Mouse (Mus musculus): ENCODE measurements around the gene Surf4.

Surf4 gene

DNA sequence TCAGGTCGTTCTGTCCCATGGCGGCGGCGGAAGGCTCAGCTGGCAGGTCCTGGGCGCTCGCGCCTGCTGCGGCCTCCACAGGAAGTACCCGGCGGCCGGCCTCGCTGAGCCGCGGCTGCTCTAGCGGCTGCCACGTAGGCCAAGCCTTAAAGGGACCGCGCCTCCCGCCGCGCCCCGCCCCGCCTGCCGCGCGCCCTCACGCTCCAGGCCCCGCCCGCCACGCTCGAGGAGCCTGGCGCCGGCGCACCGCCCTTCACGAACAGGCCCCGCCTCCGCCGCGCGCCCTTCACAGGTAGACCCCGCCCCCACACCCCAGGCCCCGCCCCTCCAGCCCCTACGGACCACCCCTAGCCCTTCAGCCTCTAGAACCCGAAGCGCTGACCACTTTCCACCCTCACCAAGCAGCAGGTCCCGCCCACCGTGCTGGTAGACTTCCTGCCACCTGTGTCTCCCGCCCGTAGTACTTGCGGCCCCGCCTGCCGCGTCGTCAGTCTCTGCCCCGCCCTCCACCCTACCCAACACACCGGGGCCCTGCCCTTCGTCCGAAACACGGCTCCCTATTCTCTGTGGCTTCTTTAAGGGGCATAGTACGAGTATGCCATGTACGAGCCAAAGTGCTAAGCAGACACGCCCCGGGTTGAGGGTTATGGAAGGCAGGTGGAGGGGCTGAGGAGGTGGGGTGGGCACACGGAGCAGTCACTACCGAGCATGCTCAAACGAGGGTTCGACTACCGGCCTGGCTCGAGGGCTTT, at the start of gene Surf4, which contains the start of gene Stkld1:
Gene Surf4 (minus strand): TSS at position 625 of the 752 bp plus-strand sequence.
Gene Stkld1 (plus strand): TSS at position 744 of the 752 bp plus-strand sequence.
- in situ Hi-C loops (cut with MseI, MboI), result no loop called here

DNA sequence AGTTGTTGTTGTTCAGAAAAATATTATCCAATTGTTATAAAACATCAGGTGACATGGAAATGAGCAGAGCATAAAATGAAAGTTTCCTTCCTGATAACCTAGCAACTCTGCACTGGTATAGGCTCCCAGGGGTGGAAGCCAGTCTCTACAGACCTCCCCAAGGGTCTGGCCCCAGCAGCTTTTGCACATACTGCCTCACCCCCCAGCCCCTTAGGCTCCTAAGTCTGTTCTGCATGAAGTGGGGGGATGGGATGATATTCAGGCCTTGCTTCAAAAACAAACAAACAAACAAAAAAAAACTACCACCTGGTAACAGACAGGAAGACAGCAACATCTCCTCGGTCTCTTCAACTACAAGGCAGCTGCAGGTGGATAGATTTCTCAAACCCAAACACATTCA, 46.6 kb upstream of the Surf4 start:
- in situ Hi-C loops (cut with MseI, MboI), result no loop called here

DNA sequence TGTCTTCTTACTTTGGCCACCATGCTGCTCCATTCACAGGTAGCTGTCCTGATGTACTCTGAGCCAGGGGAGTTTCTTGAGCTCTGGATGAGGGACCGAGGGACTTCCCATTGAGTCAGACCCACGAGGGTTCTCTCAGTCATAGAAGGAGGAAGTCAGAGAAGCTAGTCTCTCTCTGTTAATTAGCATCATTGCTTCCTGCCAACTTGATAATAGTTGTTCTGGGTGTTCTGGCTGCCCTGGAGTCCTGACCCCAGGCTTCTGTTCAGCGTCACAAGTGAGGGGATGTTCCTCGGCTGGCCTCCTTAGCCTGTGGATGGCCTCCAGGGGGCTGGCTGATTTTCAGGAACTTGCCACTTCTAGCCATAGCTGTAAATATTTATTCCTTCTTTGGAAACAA, 40.2 kb upstream of the Surf4 start:
- in situ Hi-C loops (cut with MseI, MboI), result no loop called here

DNA sequence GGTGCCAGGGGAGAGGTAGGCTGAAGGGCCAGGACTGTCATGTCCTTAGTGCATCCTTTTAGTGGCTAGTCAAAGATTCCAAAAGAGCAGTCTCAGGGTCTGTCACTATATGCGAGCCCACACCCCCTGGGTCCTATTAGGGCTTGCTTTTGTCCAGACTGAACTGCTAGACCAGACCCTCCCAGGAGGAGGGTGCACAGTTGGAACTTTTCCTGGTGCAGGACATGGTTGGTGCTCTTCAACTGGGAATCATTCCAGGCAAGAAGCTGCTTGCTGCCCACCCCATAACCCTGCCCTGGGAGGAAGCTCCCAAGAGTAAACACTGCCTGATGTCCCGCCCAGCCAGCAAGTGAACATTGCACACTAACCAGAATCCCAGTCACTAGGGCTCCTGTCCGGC, 39.4 kb upstream of the Surf4 start, which contains the start of gene Adamts13:
Gene Adamts13 (plus strand): TSS at position 301 of the 400 bp plus-strand sequence.
- in situ Hi-C loops (cut with MseI, MboI), result no loop called here

DNA sequence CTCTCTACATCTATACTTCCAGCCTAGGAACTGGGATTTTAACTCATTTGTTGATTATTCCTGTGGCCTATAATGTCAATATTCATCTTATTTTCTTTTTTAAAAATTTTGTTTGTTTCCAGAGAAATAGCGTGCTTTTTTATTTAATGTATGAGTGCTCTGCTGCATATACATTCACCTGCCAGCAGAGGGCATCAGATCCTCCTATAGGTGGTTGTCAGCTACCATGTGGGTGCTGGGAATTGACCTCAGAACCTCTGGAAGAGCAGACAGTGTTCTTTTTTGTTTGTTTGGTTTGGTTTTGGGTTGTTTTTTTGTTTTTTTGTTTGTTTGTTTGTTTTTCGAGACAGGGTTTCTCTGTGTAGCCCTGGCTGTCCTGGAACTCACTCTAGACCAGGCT, 33.5 kb upstream of the Surf4 start:
- in situ Hi-C loops (cut with MseI, MboI), result no loop called here

DNA sequence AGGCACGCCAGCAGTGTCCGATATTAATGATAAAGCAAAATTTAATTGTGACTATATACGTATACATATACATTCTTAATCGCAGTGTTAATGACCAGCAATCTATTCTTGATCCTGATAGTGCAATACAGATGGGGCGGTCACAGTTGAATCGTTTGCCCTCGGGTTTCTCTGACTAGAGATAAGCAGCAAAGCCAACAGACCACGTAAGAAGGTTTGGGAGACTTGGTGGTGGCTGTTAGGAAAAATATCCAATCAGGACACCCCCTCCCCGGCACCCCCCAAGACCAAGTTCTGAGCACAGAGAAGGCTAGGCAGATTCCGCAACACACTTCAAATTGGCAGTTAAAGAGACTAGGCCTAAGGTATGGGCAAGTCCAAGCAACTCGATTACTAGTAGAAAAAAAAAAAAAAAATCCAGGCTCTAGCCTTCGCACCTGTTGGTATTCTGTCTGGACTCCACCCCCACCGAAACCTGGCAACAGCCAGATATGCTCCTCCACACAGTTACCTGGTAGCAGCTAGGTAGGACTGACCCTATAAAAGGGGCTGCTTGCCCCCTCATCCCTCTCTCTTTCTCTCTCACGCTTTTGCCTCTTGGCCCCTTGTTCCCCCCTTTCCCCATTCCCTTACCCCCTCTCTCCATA, 31.1 kb upstream of the Surf4 start:
- in situ Hi-C loops (cut with MseI, MboI), result no loop called here

DNA sequence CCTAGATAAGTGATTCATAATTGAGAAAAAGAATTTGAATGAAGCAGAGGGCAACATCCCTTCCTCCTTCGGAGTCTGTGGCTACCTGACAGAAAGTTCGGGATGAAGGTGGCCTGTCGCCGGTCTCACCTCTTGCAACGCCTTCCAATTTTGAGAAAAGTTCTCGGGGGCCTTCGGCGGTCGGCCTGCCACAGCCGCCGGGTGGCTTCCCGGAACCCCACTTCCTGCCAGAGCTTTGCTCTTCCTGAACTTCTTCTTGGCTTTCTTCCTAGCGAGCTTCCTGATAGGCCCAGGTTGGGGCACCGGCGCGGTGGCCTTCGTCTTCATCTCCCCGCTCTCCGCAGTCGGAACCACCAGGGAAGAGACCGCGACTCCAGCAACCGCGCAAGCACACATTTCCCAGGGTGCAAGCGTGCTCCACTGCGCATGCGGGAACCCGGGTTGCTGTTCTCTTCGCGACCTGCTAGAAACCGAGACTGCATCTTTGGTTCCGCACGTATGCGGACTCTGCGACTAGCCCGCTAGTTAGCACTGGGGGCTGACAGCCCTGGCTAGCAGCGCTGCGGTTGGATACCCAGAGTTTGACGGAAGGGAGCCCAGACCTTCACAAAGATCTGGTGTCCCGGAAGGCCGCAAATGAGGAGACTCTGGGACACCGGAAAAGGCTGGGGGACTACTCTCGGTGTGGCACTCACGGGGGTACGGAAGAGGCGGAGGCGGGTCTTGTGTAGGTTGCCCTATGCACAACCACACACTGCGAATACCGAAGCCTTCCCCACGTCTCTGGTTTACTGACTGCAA, 30.4 kb upstream of the Surf4 start, which contains the start of gene Rexo4:
Gene Rexo4 (minus strand): TSS at position 464 of the 801 bp plus-strand sequence.
- in situ Hi-C loops (cut with MseI, MboI), result no loop called here

DNA sequence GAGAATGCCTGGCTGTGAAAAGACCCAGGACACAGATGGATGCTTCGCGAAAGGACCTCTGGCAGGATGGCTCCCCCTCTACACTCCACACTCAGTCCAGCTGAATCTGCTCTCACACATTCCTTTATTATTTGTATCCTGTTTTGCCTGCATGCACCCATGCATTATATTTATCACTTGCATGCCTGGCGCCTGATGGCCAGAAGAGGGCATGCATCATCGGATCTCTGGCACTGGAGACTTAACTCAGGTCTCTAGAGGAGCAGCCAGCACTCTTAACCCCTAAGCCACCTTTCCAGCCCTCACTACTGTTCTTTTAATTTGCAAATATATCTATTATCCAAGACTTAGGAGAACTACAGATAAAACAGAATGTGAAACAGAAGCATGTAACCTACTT, 27.0 kb upstream of the Surf4 start:
- in situ Hi-C loops (cut with MseI, MboI), result no loop called here

DNA sequence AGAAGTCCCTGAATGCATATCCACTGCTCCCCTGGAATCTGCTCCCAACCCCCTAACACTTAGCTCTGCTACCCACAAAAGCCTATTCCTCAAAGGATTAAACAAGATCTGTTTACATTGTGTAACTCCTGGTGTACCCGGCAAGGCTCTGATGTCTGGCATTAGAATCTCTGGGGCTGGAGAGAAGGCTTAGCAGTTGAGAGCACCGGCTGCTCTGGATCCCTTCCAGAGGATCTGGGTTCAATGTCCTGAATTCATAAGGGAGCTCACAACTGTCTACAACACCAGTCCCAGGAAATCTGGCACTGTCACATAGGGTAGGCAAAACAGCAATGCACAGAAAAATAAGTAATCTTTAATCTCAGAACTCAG, 23.7 kb upstream of the Surf4 start:
- in situ Hi-C loops (cut with MseI, MboI), result no loop called here

DNA sequence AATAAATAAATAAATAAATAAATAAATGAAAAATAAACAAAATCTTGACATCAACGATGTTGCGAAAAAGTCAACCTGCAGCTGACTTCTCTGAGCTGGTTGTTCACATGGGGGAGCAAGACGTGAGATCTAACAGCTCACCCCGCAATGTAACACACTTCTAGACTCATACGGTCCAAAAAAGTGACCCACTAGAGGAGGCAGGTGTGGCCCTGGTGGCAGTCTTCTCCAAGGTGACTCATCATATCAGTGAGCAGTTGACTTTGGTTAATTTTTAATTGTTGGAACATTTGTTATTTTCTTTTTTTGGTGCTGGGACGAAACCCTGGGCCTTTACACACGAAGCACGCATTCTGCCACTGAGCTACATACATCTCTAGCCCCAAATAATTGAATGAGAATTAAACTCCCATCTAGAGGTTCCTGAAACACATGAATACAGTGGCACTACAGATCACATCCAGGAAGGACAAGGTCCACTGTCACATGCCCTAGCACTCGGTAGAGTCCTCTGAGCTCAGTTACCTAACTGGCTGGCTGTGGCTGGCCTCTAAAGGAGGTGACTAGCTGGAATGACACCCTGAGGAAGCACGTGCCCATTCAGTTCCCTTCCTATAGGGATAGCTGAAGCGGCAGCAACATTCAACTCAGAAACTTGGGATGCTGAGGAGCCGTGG, 23.2 kb upstream of the Surf4 start:
- in situ Hi-C loops (cut with MseI, MboI), result no loop called here

DNA sequence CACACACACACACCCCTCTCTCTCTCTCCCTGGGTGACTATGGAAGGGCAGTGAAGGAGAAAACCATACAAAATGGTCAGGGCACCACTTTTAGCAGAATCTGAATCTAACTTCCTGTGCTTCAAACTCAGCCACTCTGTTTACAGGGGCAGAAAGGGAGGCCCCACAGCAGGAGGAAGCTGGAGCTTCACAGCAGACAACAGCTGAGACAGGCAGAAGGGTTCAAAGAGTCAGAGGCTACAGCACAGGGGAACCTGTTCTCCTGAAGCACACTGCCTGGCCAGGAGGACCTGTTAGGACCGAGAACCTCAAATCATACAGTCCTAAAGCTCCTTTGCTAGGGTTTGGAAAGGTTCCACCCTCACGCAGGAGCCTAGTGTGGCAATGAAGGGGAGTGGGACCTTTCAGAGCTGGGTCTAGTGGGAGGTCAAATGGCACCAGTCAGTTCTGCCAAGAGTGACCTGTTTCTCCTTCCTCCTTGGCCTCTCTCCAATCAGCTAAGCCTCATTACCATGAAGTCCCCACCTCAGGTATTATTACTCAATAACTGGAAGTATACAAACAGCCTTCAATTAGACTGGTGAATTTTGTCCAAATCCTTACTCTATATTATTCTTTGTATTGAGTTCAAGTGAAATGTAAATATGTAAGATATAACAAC, 21.1 kb upstream of the Surf4 start:
- in situ Hi-C loops (cut with MseI, MboI), result no loop called here

DNA sequence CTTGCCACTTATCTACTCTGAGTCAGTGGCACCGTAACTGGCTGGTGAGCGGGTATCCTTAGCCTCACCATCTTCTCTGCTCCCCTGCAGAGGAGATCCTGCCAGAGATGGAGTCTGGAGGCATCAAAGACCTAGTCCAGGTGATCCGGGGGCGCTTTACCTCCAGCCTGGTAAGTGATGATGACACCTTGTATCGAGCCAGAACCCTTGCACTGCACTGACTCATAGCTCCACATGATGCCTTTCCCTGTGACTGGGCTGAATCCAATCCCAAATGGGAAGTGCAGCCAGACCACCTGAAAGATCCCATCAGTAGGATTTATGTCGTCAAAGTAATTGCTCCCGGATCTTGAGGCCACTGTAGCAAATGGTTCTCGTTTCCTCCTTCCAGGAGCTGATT, 19.1 kb upstream of the Surf4 start:
- in situ Hi-C loops (cut with MseI, MboI), result no loop called here

DNA sequence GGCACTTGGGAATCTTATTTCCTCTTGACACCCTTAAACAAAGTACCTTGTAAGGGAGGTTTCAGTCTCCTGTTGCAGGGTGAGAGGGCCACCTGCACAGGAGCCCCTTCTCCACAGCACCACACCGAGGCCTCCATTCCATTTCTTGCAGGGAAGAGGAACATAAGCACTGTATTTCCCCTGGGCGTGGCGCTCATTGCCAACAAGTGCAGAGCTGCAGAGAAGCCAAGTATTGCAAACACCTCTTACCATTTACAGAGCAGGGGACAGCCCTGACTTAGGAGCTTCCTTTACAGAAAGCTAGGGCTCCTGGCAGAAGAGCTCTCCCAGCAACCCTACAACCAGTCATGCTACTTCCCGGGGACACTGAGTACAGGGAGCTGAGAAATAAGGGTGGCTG, 18.5 kb upstream of the Surf4 start:
- in situ Hi-C loops (cut with MseI, MboI), result no loop called here

DNA sequence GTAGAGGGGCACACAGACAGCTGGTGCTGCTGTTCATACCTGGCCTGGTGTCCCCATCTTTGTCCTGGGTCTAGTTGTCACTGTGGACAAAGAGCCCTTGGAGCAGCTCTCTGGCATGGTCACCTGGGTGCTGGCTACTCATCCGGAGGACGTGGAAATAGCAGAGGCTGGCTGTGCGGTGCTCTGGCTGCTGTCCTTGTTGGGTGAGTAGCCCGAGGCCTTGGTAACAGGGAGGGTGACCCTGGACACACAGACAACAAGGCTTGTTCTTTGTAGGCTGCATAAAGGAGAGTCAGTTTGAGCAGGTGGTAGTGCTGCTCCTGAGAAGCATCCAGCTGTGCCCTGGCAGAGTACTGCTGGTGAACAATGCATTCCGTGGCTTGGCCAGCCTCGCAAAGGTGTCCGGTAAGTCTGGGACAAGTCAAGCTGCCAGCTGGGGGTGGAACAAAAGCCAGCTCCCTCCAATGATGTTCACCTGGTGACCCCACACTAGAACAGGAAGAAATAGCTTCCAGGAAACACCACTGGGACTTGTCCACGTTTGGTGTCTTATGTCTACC, 17.7 kb upstream of the Surf4 start:
- in situ Hi-C loops (cut with MseI, MboI), result no loop called here

DNA sequence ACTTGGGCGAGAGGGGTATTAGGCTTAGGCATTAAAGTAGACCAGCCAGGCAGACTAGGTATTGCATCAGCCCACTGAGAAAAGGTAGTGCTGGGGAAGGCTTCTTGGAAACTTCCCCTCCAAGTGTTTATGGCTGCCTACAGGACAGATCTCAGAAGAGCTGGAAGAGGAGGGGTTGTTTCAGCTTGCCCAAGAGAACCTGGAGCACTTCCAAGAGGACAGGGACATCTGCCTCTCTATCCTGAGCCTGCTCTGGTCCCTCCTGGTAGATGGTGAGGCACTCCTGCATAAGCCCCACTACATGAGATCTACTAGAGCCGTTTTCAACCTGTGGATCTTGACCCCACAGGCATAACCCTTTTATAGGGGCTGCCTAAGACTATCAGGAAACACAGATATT, 16.7 kb upstream of the Surf4 start:
- in situ Hi-C loops (cut with MseI, MboI), result no loop called here

DNA sequence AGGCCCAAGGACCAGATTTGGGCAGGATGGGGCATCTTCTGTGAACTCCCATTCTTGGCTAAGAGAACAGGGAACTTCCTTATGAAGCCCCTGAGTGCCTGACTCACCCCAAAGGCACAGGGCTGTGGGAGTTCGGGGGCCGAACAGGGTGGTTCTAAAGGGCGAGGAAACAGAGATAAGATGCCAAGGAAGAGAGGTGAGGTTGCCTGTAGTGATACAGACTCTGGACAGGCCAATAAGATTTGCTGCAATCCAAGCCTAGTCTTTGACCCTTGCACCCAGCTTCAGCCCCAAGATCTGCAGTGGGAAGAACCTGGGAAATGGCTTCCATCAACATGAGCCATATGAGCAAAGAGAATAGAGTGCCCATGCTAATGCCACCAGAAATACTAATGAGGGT, 9.5 kb upstream of the Surf4 start:
- in situ Hi-C loops (cut with MseI, MboI), result no loop called here

DNA sequence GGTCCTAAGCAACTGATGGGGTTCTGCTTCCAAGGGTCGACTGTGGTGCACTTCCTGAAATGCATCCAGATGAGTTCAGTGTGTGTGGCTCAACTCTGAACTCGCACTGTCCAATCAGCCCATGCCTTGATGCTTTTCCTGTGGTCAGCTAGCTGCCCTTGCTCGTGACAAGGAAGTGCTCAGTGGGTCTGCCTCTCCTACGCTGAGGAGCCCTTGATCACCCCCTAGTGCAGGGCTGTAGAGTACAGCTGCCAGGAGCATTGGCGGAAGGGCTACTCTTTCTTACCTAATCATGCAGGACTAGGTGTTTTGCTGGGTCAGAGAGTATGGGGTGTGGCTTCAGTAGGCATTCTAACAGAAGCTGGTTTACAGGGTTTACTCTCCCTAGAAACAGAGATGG, 7.8 kb upstream of the Surf4 start:
- in situ Hi-C loops (cut with MseI, MboI), result no loop called here

DNA sequence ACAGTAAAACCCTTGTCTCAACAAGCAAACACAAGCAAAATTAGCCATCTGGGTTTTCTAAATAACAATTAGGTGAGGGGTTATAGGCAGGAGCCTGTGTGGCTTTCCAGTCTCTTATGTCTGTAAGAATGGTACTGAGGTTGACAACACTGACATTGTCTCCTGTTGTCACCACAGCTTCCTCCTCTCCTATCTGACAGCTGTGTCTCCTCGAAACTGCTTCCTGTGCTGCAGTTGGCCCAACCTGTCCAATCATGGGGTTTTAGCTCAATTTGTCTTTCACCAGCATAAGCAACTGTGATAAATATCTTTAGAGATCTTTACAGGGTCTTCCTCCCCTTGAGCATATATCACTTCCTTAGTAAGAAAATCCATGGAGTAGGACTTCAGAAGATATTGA, 2.7 kb upstream of the Surf4 start:
- in situ Hi-C loops (cut with MseI, MboI), result no loop called here

DNA sequence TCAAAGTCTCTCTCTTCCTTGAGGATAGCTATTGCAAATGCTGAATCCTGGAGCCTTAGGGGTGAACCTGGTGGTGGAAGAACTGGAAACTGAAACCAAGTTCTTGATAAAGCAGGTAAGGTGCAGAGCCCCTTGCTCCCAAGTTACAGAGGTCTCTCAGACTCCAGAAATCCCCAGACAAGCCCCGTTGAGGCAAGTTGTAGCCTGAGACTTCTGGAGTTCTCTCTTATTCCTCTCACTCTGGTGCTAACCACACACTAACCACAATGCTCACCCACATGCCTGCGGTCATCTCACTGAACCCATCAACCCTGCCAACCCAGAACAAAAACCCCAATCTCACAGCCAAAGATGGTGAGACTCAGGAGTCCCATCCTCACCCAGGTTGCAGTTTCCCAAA, 1.6 kb upstream of the Surf4 start:
- in situ Hi-C loops (cut with MseI, MboI), result no loop called here

DNA sequence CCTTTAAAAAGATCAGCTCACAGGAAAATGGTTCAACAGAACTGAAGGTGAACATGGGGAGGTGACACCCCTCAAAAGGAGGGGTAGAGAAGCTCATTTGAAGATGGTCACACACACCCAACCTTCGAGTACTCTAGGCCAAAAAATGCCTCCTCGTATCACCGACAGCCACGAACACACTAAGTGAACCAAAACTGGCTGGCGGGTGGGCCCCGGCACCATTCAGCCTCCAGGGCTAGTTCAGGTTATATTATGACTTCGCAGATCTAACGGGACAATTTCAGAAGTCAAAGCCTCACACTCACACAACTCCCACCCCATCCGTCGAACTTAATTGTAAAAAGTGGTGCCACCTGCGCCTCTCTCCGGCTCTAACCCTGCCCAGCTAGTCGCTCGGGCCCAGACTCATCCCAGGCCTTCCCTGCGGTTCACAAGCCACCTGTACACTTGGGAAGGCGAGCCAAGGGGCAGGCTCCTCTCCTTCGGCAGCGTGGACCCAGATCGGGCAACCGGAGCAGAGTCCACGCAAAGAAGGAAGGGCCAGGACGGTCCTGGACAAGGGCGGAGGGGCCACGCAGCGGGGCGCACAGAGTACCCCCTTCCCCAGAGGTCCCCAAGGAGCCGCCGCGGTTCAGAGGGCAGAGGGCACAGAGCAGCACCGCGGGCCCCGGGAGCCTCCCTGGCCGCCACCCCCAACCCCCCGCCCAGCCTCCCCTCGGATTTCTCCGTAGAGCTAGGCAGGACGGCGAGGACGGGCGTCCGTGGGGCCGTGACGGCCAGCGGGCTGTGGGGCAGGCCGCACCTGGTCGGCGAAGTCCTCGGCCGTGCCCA, 1.0 kb downstream of the Surf4 start:
- in situ Hi-C loops (cut with MseI, MboI), result no loop called here

Measured in mouse trophoblast stem cell (cell line).